Mouse (Mus musculus) Muller cell, postnatal 12 days (primary cell): ENCODE data around the gene Nnat.
"Not testable (repeated sequence)": the region's sequence is repeated elsewhere in the genome, so short reads cannot be mapped to it uniquely, and the experiment has no call there.

Experiments used
- DNase-seq: peaks from one replicate; pipeline ENCODE4 v3.0.0-alpha.2; 2015; ENCODE audit errors: inconsistent ontology term

Nnat gene

GRCm38 (mm10) chr2:157552158-157552886, 7.6 kb upstream of the Nnat start:
- peak; percentile 82 for DNase-seq

GRCm38 (mm10) chr2:157556074-157556698, 3.7 kb upstream of the Nnat start:
- no peak for DNase-seq

- DNase-seq = no peak
Observed at GRCm38 (mm10) chr2:157558051-157558450, 1.8 kb upstream of the Nnat start.

GRCm38 (mm10) chr2:157558520-157558919, 1.4 kb upstream of the Nnat start:
- DNase-seq = no peak

GRCm38 (mm10) chr2:157559440-157559839, 438 bp upstream of the Nnat start:
- DNase-seq = peak; percentile 22

- no peak for DNase-seq
Observed at GRCm38 (mm10) chr2:157560302-157560701, 424 bp downstream of the Nnat start.

- peak; percentile 84 for DNase-seq
Observed at GRCm38 (mm10) chr2:157561165-157561836, 1.4 kb downstream of the Nnat start.

GRCm38 (mm10) chr2:157563031-157563430, 3.2 kb downstream of the Nnat start:
- DNase-seq = no peak

- peak; percentile 37 for DNase-seq
Observed at GRCm38 (mm10) chr2:157564723-157565122, 4.8 kb downstream of the Nnat start.

GRCm38 (mm10) chr2:157565446-157565845, 5.6 kb downstream of the Nnat start:
- peak; percentile 18 for DNase-seq

GRCm38 (mm10) chr2:157565898-157566259, 6.0 kb downstream of the Nnat start:
- DNase-seq = no peak

GRCm38 (mm10) chr2:157566260-157566952, 6.5 kb downstream of the Nnat start:
- DNase-seq = peak; percentile 90

- DNase-seq = peak; percentile 31
Observed at GRCm38 (mm10) chr2:157567235-157567961, 7.5 kb downstream of the Nnat start.

GRCm38 (mm10) chr2:157568881-157569280, 9.0 kb downstream of the Nnat start:
- no peak for DNase-seq

GRCm38 (mm10) chr2:157569796-157570485, 10.1 kb downstream of the Nnat start:
- no peak for DNase-seq

GRCm38 (mm10) chr2:157571224-157571832, 11.4 kb downstream of the Nnat start, which contains the start of gene Blcap:
Gene Blcap (minus strand): TSS chr2:157571274.
- peak; percentile 51 for DNase-seq

- DNase-seq = no peak
Observed at GRCm38 (mm10) chr2:157572786-157573185, 12.9 kb downstream of the Nnat start.

- DNase-seq = not testable (repeated sequence)
Observed at GRCm38 (mm10) chr2:157585351-157585750, 25.5 kb downstream of the Nnat start.

GRCm38 (mm10) chr2:157596876-157597566, 37.1 kb downstream of the Nnat start:
- DNase-seq = no peak

GRCm38 (mm10) chr2:157601435-157601839, 41.6 kb downstream of the Nnat start:
- DNase-seq = no peak
